Mouse (Mus musculus) CH12.LX (cell line): Measurements from ENCODE around the gene Impdh1. TPM values are rescaled to one million over a fixed set of nuclear protein-coding genes. Genes with fewer than 3 reads are reported as not detected.

Experiments used
- DNase-seq: peaks from one replicate; pipeline ENCODE4 v3.0.0-alpha.2; 2013; ENCODE audit errors: extremely low read depth
- H3K27ac ChIP-seq: 2 replicates; pipeline ENCODE4 v1.5.1; 2012; ENCODE audit warnings: low read depth, mild to moderate bottlenecking, control low read depth, moderate library complexity; ENCODE audit not compliant: insufficient read depth
- H3K27me3 ChIP-seq: replicated peaks from 2 replicates; pipeline ENCODE3; 2012; ENCODE audit warnings: inconsistent platforms
- H3K36me3 ChIP-seq, 2 experiments: replicated peaks in 1 of 2; 2 replicates each; pipeline versions ENCODE3 to v1.6.1; 2012; ENCODE audit warnings: inconsistent platforms in 1 of 2, low read length in 1 of 2, mild to moderate bottlenecking in 1 of 2, mixed read lengths in 1 of 2, moderate library complexity in 1 of 2; ENCODE audit not compliant: control insufficient read depth in 1 of 2, insufficient read depth in 1 of 2
- H3K4me1 ChIP-seq, 2 experiments: 2 replicates each; pipeline ENCODE4 v1.6.1; 2012; ENCODE audit warnings: inconsistent platforms in 1 of 2, moderate library complexity in 1 of 2; ENCODE audit not compliant: insufficient read depth in 2 of 2, control insufficient read depth in 1 of 2
- H3K4me2 ChIP-seq: 2 replicates; pipeline ENCODE4 v1.6.1; 2012; ENCODE audit warnings: low read depth, mild to moderate bottlenecking, control low read depth; ENCODE audit not compliant: poor library complexity, insufficient read depth, severe bottlenecking
- H3K4me3 ChIP-seq, 3 experiments: fragments of 150-350 bp in 1 of 3; sonication (generic) in 1 of 3; replicated peaks in 1 of 3; 2 replicates each; pipeline versions ENCODE3 to v1.5.1; 2011 to 2012; ENCODE audit warnings: low read depth in 2 of 3, low read length in 2 of 3, mild to moderate bottlenecking in 2 of 3, moderate library complexity in 2 of 3, control low read depth in 1 of 3, improper control_type of control experiment in 1 of 3, inconsistent platforms in 1 of 3, mixed read lengths in 1 of 3; ENCODE audit not compliant: poor library complexity in 1 of 3
- H3K79me2 ChIP-seq: replicated peaks from 2 replicates; pipeline ENCODE4 v1.6.1; 2012; ENCODE audit warnings: mild to moderate bottlenecking, moderate library complexity; ENCODE audit not compliant: control insufficient read depth, poor library complexity, insufficient read depth, severe bottlenecking; ENCODE audit errors: extremely low read depth
- H3K9ac ChIP-seq: 2 replicates; pipeline ENCODE4 v1.6.1; 2012; ENCODE audit warnings: low read depth, mild to moderate bottlenecking, control low read depth, moderate library complexity; ENCODE audit not compliant: insufficient read depth
- H3K9me3 ChIP-seq: replicated peaks from 2 replicates; pipeline ENCODE3; 2012; ENCODE audit warnings: low read length, inconsistent platforms, mixed read lengths
- BHLHE40 ChIP-seq: IDR thresholded peaks from 2 replicates; pipeline ENCODE4 v1.6.1; 2011; ENCODE audit warnings: mild to moderate bottlenecking, low read depth, low read length, improper control_type of control experiment
- CHD1 ChIP-seq: IDR thresholded peaks from 2 replicates; pipeline ENCODE4 v1.6.1; 2012; ENCODE audit warnings: low read depth, low read length, improper control_type of control experiment, inconsistent platforms
- CHD2 ChIP-seq: IDR thresholded peaks from 2 replicates; pipeline ENCODE4 v1.6.1; 2011; ENCODE audit warnings: low read length, improper control_type of control experiment
- CTCF ChIP-seq, 2 experiments: IDR thresholded peaks in 1 of 2; conservative IDR thresholded peaks in 1 of 2; 2 replicates each; pipeline ENCODE4 v1.5.1; 2011 to 2012; ENCODE audit warnings: low read depth in 2 of 2, low read length in 2 of 2, improper control_type of control experiment in 1 of 2, inconsistent platforms in 1 of 2, mild to moderate bottlenecking in 1 of 2, moderate library complexity in 1 of 2
- ELF1 ChIP-seq: IDR thresholded peaks from 2 replicates; pipeline ENCODE4 v1.6.1; 2014; ENCODE audit warnings: low read depth, mild to moderate bottlenecking, inconsistent platforms, low read length, improper control_type of control experiment
- EP300 ChIP-seq: IDR thresholded peaks from 2 replicates; pipeline ENCODE4 v1.6.1; 2011; ENCODE audit warnings: low read length, improper control_type of control experiment
- ETS1 ChIP-seq: conservative IDR thresholded peaks from 2 replicates; pipeline ENCODE4 v1.6.1; 2012; ENCODE audit warnings: low read depth, mild to moderate bottlenecking, inconsistent platforms, low read length, improper control_type of control experiment, moderate library complexity
- HCFC1 ChIP-seq: IDR thresholded peaks from 2 replicates; pipeline ENCODE4 v1.6.1; 2012; ENCODE audit warnings: low read depth, mild to moderate bottlenecking, inconsistent platforms, low read length, improper control_type of control experiment
- JUN ChIP-seq: IDR thresholded peaks from 2 replicates; pipeline ENCODE4 v1.6.1; 2011; ENCODE audit warnings: low read depth, mild to moderate bottlenecking, low read length, improper control_type of control experiment, moderate library complexity; ENCODE audit not compliant: insufficient read depth
- MAFK ChIP-seq: IDR thresholded peaks from 2 replicates; pipeline ENCODE4 v1.6.1; 2011; ENCODE audit warnings: low read length, improper control_type of control experiment; ENCODE audit not compliant: insufficient replicate concordance
- MAX ChIP-seq: IDR thresholded peaks from 2 replicates; pipeline ENCODE4 v1.6.1; 2011; ENCODE audit warnings: low read length, improper control_type of control experiment
- MEF2A ChIP-seq: IDR thresholded peaks from 2 replicates; pipeline ENCODE4 v1.6.1; 2014; ENCODE audit warnings: low read depth, mild to moderate bottlenecking, inconsistent platforms, low read length, improper control_type of control experiment, borderline replicate concordance
- MXI1 ChIP-seq: IDR thresholded peaks from 2 replicates; pipeline ENCODE4 v1.6.1; 2011; ENCODE audit warnings: mild to moderate bottlenecking, low read depth, low read length, improper control_type of control experiment
- MYC ChIP-seq: IDR thresholded peaks from 2 replicates; pipeline ENCODE4 v1.6.1; 2011; ENCODE audit warnings: low read depth, mild to moderate bottlenecking, improper control_type of control experiment, low read length
- NRF1 ChIP-seq: IDR thresholded peaks from 2 replicates; pipeline ENCODE4 v1.6.1; 2014; ENCODE audit warnings: low read depth, mild to moderate bottlenecking, inconsistent platforms, low read length, improper control_type of control experiment, moderate library complexity
- PAX5 ChIP-seq: IDR thresholded peaks from 2 replicates; pipeline ENCODE4 v1.6.1; 2012; ENCODE audit warnings: low read length, inconsistent platforms, mixed read lengths
- POLR2A ChIP-seq: IDR thresholded peaks from 2 replicates; pipeline ENCODE4 v1.6.1; 2011; ENCODE audit warnings: low read depth, mild to moderate bottlenecking, improper control_type of control experiment, low read length
- POLR2AphosphoS2 ChIP-seq: IDR thresholded peaks from 2 replicates; pipeline ENCODE4 v1.6.1; 2011; ENCODE audit warnings: low read depth, low read length, improper control_type of control experiment
- RAD21 ChIP-seq: IDR thresholded peaks from 2 replicates; pipeline ENCODE4 v1.6.1; 2011; ENCODE audit warnings: low read depth, mild to moderate bottlenecking, low read length, improper control_type of control experiment, moderate library complexity
- SIN3A ChIP-seq: IDR thresholded peaks from 2 replicates; pipeline ENCODE4 v1.6.1; 2012; ENCODE audit warnings: low read length, improper control_type of control experiment, inconsistent platforms
- SMC3 ChIP-seq: IDR thresholded peaks from 2 replicates; pipeline ENCODE4 v1.6.1; 2011; ENCODE audit warnings: low read depth, low read length, improper control_type of control experiment
- TBP ChIP-seq: conservative IDR thresholded peaks from 2 replicates; pipeline ENCODE4 v1.6.1; 2011; ENCODE audit warnings: low read depth, low read length, improper control_type of control experiment
- UBTF ChIP-seq: IDR thresholded peaks from 2 replicates; pipeline ENCODE4 v1.6.1; 2012; ENCODE audit warnings: low read depth, mild to moderate bottlenecking, inconsistent platforms, low read length, improper control_type of control experiment, moderate library complexity
- USF1 ChIP-seq: IDR thresholded peaks from 2 replicates; pipeline ENCODE4 v1.6.1; 2014; ENCODE audit warnings: low read depth, mild to moderate bottlenecking, inconsistent platforms, low read length, improper control_type of control experiment
- USF2 ChIP-seq: conservative IDR thresholded peaks from 2 replicates; pipeline ENCODE4 v1.6.1; 2011; ENCODE audit warnings: low read depth, low read length, improper control_type of control experiment
- ZC3H11A ChIP-seq: IDR thresholded peaks from 2 replicates; pipeline ENCODE4 v1.6.1; 2012; ENCODE audit warnings: low read depth, mild to moderate bottlenecking, inconsistent platforms, low read length, improper control_type of control experiment
- ZNF384 ChIP-seq: IDR thresholded peaks from 2 replicates; pipeline ENCODE4 v1.6.1; 2012; ENCODE audit warnings: low read depth, low read length, improper control_type of control experiment, inconsistent platforms
- dilution Hi-C: fragments of 300-500 bp; cut with MboI; formaldehyde crosslinking; loops from 2 replicates; pipeline ENCODE4 v1.14.3; 2020; ENCODE audit warnings: low sequenced_read_pairs; ENCODE audit not compliant: extremely low pct_unique_long_range_greater_than_20kb, extremely low pct_ligation_motif_present
- in situ Hi-C: fragments of 300-500 bp; cut with MboI; formaldehyde crosslinking; loops from 3 replicates; pipeline ENCODE4 v1.14.3; 2019; ENCODE audit warnings: low sequenced_read_pairs, low pct_ligation_motif_present, low pct_unique_long_range_greater_than_20kb, mixed read lengths
- polyA plus RNA-seq: library from polyadenylated mRNA; unstranded; fragments of >175 nt; gene quantifications from 2 replicates; pipeline ENCODE4 v1.2.1, GENCODE M21; 2012; ENCODE audit warnings: low read depth; ENCODE audit not compliant: insufficient read length
- total RNA-seq, 2 experiments: library from RNA; depleted of rRNA; stranded (reverse); fragments of 300-350 nt in 1 of 2; fragments of >200 nt in 1 of 2; gene quantifications; 2 replicates each; pipeline ENCODE4 v1.2.3; 2012 to 2014

Gene Impdh1
- total and polyA plus RNA-seq, 3 experiments = 3.1 to 19.6 (median 14.9) TPM

GRCm38 (mm10) chr6:29231799-29232198 is 15.6 kb upstream of the Impdh1 start:
- no peaks in the 10 kb centered on the region for H3K9me3 ChIP-seq
- TF ChIP-seq NRF1 (no peak), PAX5 (no peak), UBTF (no peak), POLR2AphosphoS2 (no peak), JUN (no peak), MEF2A (no peak), HCFC1 (no peak), ZNF384 (no peak), TBP (no peak), MYC (no peak), ZC3H11A (no peak), USF2 (no peak), SMC3 (no peak), MXI1 (no peak), BHLHE40 (no peak), RAD21 (no peak), ELF1 (no peak), POLR2A (no peak), CHD2 (no peak)
- TF ChIP-seq, all 38 proteins: peak for 0
- no peak overlapping the region for H3K9ac ChIP-seq
- no peak overlapping the region for H3K4me3 ChIP-seq
- H3K27me3 ChIP-seq = peaks cover under 1% of the 10 kb centered on the region
- H3K36me3 ChIP-seq = no peaks in the 10 kb centered on the region
- no peak for DNase-seq
- no peak overlapping the region for H3K4me2 ChIP-seq
- H3K79me2 ChIP-seq = no peaks in the 10 kb centered on the region
- no peak overlapping the region for H3K27ac ChIP-seq
- H3K4me1 ChIP-seq = peaks cover 3 to 16% of the 10 kb centered on the region in 2 experiments; a peak in 3 of 4 replicates
- dilution Hi-C loops = no loop called here
- in situ Hi-C loops = no loop called here

DNA sequence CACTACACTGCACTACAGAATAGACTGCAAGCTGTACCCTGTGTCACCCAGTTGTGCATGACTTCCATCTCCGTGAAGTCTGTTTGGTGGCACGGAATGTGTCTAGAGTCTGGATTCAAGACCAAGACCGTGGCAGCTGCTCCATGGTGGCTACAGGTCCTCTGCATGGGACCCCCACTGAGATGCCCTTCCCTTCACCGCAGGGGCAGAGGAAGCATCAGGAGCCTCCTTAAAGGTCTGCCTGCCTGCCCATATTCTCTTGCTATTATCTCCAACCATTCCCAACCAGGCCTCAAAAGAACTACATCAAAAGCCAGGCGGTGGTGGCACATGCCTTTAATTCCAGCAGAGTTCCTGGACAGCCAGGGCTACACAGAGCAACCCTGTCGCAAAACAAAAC is 14.2 kb upstream of the Impdh1 start:
- Histone ChIP-seq H3K9me3 (peaks cover 2% of the 10 kb centered on the region), H3K27ac (no peak overlapping the region), H3K4me2 (no peak overlapping the region), H3K36me3 (no peaks in the 10 kb centered on the region), H3K9ac (no peak overlapping the region), H3K79me2 (no peaks in the 10 kb centered on the region), H3K27me3 (peaks cover 4% of the 10 kb centered on the region), H3K4me3 (no peak overlapping the region), H3K4me1 (peaks cover 3 to 16% of the 10 kb centered on the region in 2 experiments; a peak in 3 of 4 replicates)
- dilution Hi-C loops (no loop called here), in situ Hi-C loops (no loop called here)
- TF ChIP-seq BHLHE40 (no peak), RAD21 (no peak), CTCF (conservative IDR thresholded peaks at IDR 0.05 in 1 of 2, IDR thresholded peaks at IDR 0.05 in 1 of 2; ENCODE audit: low read depth in 2 of 2, low read length in 2 of 2) (no peak), EP300 (no peak), TBP (no peak), ETS1 (no peak), ELF1 (no peak), MAX (no peak), CHD1 (no peak), MAFK (no peak), CHD2 (no peak), HCFC1 (no peak), SIN3A (no peak), USF1 (no peak), ZC3H11A (no peak)
- no peak for DNase-seq
